Mouse (Mus musculus): ENCODE data around the gene Gm20662. TPM values are rescaled to one million over a fixed set of nuclear protein-coding genes. Genes with fewer than 3 reads are reported as not detected.

Gm20662 gene
- 0.46 and 0.54 TPM in 2 replicates for polyA plus RNA-seq (2016; fragmentation: Nextera tagmentation; extraction: Ambion mirVana)

DNA sequence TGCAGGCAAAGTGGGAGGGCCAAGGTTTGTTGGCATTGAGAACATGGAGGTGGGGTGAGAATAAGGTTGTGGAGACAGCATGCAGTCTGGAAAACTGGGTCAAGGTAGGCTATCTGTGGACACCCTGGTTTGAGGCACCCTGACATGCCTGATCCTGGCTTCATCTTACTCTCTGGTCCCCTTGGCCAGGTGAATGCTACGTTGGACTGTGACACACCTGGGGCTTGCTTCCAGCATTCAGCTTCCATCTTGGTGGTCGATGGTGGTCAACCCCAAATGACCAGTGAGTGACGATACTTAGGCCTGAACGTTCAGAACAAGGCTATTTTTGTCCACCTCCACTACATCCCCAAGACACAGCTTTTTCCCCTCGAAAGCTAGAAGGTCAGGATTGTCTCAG, at the start of gene Gm20662:
Gene Gm20662 (plus strand): TSS at position 301 of the 400 bp plus-strand sequence.
- H3K4me1 ChIP-seq (replicated peaks): no peaks in the 10 kb centered on the region

DNA sequence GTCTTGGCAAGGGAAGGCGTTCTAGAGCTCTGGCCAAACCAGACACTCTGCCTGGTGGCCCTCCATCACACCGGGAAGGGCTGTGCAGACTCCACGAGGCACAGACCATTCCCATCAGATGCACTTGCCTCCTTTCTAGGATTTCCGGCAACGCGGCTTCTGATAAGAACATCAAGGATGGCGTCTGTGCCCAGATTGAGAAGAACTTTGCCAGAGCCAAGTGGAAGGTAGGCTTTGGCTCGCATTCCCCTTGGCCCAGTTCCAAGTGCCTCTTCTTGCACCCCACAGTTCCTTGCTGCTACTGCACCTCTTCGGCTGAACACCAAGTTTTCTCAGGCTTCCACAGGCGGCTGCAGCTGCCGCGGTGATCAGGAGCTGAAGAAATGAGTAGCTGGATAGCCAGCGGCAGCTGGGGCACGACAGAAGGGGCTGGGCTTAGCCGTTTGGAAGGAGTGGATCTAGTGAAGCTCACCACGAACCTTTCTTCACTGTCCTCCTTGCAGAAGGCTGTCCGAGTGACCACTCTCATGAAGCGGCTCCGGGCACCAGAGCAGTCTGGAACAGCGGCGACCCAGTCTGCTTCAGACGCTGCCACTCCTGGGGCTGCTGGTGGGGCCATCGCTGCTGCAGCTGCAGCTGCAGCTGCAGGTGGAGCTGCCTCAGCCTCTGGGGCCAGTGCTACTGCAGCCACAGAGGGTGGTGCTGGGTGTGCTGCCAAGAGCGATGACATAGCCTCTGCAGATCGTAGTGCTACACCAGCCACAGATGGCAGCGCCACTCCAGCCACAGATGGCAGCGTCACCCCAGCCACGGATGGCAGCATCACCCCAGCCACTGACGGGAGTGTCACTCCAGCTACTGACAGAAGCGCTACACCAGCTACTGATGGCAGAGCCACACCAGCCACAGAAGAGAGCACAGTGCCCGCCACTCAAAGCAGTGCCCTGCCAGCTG, 48.6 kb upstream of the Gm20662 start:
- peaks cover 26% of the 10 kb centered on the region for H3K36me3 ChIP-seq
- H3K4me1 ChIP-seq (replicated peaks): peaks cover 22% of the 10 kb centered on the region
- WGBS: 91% methylated on average over 31 of the region's 31 CpGs
- H3K9me3 ChIP-seq: no peaks in the 10 kb centered on the region
- H3K4me3 ChIP-seq: no peak overlapping the region
- no peak for DNase-seq (ENCODE audit: low spot score)
- no peak overlapping the region for H3K27ac ChIP-seq
- H3K27me3 ChIP-seq (ENCODE audit: insufficient read depth, poor library complexity, severe bottlenecking): no peaks in the 10 kb centered on the region

More for the DNA sequence above, at the start of gene Gm20662:
- WGBS: 88% methylated on average over 5 of the region's 5 CpGs
- no peak within 1 kb of the TSS for H3K4me3 ChIP-seq
- H3K9me3 ChIP-seq: no peaks in the 10 kb centered on the region
- H3K36me3 ChIP-seq: no peaks in the 10 kb centered on the region
- no peaks in the 10 kb centered on the region for H3K27me3 ChIP-seq (ENCODE audit: insufficient read depth, poor library complexity, severe bottlenecking)
- DNase-seq (ENCODE audit: low spot score): no peak
- no peak within 1 kb of the TSS for H3K27ac ChIP-seq

GRCm38 (mm10) chr9:107949184-107949921, 46.8 kb upstream of the Gm20662 start:
- 82% methylated on average over 13 of the region's 13 CpGs for WGBS
- no peak overlapping the region for H3K27ac ChIP-seq

GRCm38 (mm10) chr9:107949922-107950235, 46.3 kb upstream of the Gm20662 start, which contains the start of gene Traip:
Gene Traip (plus strand): TSS chr9:107950136.
- Histone ChIP-seq H3K27ac (peak within 1 kb of the TSS; percentile 91), H3K9me3 (no peaks in the 10 kb centered on the region), H3K4me1 (replicated peaks) (peaks cover 23% of the 10 kb centered on the region), H3K36me3 (peaks cover 32% of the 10 kb centered on the region), H3K4me3 (peak within 1 kb of the TSS; percentile 86), H3K27me3 (ENCODE audit: insufficient read depth, poor library complexity, severe bottlenecking) (no peaks in the 10 kb centered on the region)
- DNase-seq (ENCODE audit: low spot score): no peak
- WGBS: 90% methylated on average over 10 of the region's 10 CpGs

More at GRCm38 (mm10) chr9:107949184-107949921, 46.8 kb upstream of the Gm20662 start:
- Histone ChIP-seq H3K9me3 (no peaks in the 10 kb centered on the region), H3K4me3 (no peak overlapping the region), H3K36me3 (peaks cover 32% of the 10 kb centered on the region), H3K27me3 (ENCODE audit: insufficient read depth, poor library complexity, severe bottlenecking) (no peaks in the 10 kb centered on the region), H3K4me1 (replicated peaks) (peaks cover 23% of the 10 kb centered on the region)
- no peak for DNase-seq (ENCODE audit: low spot score)

DNA sequence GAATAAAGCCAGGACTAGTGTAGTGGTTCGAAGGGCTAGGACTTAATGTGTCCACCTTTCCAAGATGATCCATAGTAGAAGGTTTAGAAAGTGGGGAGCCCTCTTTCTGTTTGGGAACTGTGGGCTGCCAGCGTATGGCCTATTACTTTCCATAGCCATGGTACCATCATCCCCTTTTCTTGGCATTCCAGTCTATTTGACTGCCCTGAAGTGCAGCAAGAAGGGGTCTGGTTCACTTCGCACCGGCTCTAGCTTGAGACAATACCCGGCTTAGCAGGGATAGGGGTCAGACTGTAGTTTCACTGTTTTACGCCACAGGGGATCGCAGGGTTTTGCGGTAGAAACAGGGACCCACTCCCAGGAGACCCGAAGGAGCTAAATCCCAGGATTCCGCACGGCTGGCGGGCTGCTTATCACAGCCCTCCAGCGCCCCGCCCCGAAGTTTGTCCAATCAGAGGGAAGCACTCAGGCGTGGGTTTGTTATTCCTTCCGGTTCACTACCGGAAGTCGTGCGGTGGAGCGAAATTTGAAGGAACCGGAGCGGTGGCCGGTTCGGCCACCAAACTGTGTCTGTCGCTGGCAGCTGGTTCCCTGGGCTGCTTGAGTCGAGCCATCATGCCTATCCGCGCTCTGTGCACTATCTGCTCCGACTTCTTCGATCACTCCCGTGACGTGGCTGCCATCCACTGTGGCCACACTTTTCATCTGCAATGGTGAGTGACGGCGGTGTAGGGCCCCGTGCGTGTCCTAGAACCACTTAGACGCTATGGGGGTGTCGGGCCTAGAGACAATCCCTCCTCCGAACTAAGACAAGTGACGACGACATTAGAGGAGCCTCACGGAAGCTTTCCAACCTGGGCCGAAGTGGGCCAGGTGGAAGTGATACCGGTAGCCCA, 45.4 kb upstream of the Gm20662 start:
- no peaks in the 10 kb centered on the region for H3K9me3 ChIP-seq
- H3K4me1 ChIP-seq (replicated peaks): peaks cover 26% of the 10 kb centered on the region
- H3K4me3 ChIP-seq: peak overlapping the region; percentile 86
- no peaks in the 10 kb centered on the region for H3K27me3 ChIP-seq (ENCODE audit: insufficient read depth, poor library complexity, severe bottlenecking)
- WGBS: 13% methylated on average over 45 of the region's 45 CpGs
- peak overlapping the region; percentile 91 for H3K27ac ChIP-seq
- H3K36me3 ChIP-seq: peaks cover 36% of the 10 kb centered on the region
- DNase-seq (ENCODE audit: low spot score): peak; percentile 93

DNA sequence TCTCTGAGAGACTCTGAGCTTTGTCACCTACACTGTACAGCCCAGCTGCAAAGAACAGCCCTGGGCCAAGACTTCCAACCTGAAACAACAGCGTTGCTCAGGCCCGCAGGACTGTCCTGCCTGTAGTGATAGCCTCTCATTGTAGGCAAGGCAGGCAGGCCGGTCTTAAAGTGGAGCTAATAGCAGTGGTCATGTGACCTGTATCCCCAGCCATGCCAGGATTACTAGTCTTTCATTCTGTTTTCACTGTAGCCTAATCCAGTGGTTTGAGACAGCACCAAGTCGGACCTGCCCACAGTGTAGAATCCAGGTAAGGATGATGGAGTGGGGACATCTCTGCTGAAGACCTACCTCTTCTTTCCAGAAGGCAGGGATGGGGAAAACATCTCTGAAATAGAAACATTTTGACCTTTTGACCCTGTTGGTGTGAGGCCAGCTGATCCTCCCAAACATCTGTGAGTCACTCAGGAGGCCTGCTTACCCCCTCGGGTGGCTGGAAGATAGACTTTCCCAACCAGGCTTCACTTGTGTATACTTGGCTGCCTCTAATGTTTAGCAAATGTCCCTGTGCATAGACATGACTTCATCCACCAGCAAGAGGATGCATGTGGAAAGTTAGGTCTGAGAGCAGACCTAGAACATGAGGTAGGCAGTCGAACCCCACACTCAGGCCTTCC, 40.4 kb upstream of the Gm20662 start:
- Histone ChIP-seq H3K27me3 (ENCODE audit: insufficient read depth, poor library complexity, severe bottlenecking) (no peaks in the 10 kb centered on the region), H3K36me3 (peaks cover 61% of the 10 kb centered on the region), H3K4me3 (no peak overlapping the region), H3K4me1 (replicated peaks) (peaks cover 38% of the 10 kb centered on the region), H3K9me3 (no peaks in the 10 kb centered on the region), H3K27ac (no peak overlapping the region)
- WGBS: 84% methylated on average over 6 of the region's 6 CpGs
- DNase-seq (ENCODE audit: low spot score): no peak

DNA sequence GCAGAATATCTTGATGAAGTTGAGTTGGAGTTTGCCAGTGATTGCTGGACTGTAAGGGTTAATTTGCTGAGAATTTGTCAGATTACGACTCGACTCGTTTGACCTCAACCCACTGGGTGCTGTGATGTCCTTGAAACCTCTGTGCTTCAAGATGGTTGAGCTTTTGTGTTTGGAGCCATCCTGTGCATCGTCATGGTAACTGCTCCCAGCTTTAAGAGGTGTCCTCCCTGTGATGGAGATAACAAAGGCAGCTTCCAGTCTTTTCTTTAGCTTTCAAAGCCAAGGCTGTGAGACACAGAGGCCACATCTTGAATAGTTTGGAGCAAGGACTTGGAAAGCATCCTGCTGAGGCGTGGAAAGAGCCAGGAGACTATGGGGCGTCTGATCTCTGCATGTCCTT, 39.0 kb upstream of the Gm20662 start:
- H3K9me3 ChIP-seq: no peaks in the 10 kb centered on the region
- peaks cover 75% of the 10 kb centered on the region for H3K36me3 ChIP-seq
- DNase-seq (ENCODE audit: low spot score): no peak
- H3K27me3 ChIP-seq (ENCODE audit: insufficient read depth, poor library complexity, severe bottlenecking): no peaks in the 10 kb centered on the region
- peaks cover 38% of the 10 kb centered on the region for H3K4me1 ChIP-seq (replicated peaks)
- 43% methylated on average over 6 of the region's 6 CpGs for WGBS
- peak overlapping the region; percentile 30; the same call in 1 of the 2 replicates for H3K27ac ChIP-seq
- no peak overlapping the region for H3K4me3 ChIP-seq

- peaks cover 97% of the 10 kb centered on the region for H3K36me3 ChIP-seq
- no peak for DNase-seq (ENCODE audit: low spot score)
- peaks cover 35% of the 10 kb centered on the region for H3K4me1 ChIP-seq (replicated peaks)
- H3K27me3 ChIP-seq (ENCODE audit: insufficient read depth, poor library complexity, severe bottlenecking): no peaks in the 10 kb centered on the region
- no peak overlapping the region for H3K4me3 ChIP-seq
- 74% methylated on average over 6 of the region's 6 CpGs for WGBS
- no peak overlapping the region for H3K27ac ChIP-seq
- H3K9me3 ChIP-seq: no peaks in the 10 kb centered on the region
Observed at GRCm38 (mm10) chr9:107959896-107960295, 36.3 kb upstream of the Gm20662 start.

GRCm38 (mm10) chr9:107960928-107961327, 35.2 kb upstream of the Gm20662 start:
- Histone ChIP-seq H3K4me3 (no peak overlapping the region), H3K27me3 (ENCODE audit: insufficient read depth, poor library complexity, severe bottlenecking) (no peaks in the 10 kb centered on the region), H3K4me1 (replicated peaks) (peaks cover 30% of the 10 kb centered on the region), H3K9me3 (no peaks in the 10 kb centered on the region), H3K36me3 (peaks cover 100% of the 10 kb centered on the region), H3K27ac (no peak overlapping the region)
- 82% methylated on average over 4 of the region's 4 CpGs for WGBS
- no peak for DNase-seq (ENCODE audit: low spot score)

DNA sequence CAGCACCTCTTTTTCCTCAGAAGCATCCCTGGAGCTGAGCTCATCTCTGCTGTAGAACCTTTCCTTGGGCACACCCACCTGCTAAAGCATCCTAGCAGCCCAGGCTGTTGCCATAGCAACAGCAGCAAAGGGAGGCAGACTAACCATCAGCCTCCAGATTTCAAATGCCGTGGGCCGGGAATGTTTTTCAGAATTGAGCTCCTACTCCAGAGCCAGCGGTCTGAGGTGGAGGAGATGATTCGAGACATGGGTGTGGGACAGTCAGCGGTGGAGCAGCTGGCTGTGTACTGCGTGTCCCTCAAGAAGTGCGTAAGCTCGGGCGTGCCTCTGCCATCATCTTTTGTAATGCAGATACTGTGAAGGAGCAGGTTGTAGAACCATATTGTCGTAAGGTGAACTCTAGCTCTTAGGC, 34.8 kb upstream of the Gm20662 start:
- no peak for DNase-seq (ENCODE audit: low spot score)
- Histone ChIP-seq H3K4me1 (replicated peaks) (peaks cover 29% of the 10 kb centered on the region), H3K27me3 (ENCODE audit: insufficient read depth, poor library complexity, severe bottlenecking) (no peaks in the 10 kb centered on the region), H3K36me3 (peaks cover 100% of the 10 kb centered on the region), H3K4me3 (no peak overlapping the region), H3K27ac (no peak overlapping the region), H3K9me3 (no peaks in the 10 kb centered on the region)
- 81% methylated on average over 10 of the region's 10 CpGs for WGBS

DNA sequence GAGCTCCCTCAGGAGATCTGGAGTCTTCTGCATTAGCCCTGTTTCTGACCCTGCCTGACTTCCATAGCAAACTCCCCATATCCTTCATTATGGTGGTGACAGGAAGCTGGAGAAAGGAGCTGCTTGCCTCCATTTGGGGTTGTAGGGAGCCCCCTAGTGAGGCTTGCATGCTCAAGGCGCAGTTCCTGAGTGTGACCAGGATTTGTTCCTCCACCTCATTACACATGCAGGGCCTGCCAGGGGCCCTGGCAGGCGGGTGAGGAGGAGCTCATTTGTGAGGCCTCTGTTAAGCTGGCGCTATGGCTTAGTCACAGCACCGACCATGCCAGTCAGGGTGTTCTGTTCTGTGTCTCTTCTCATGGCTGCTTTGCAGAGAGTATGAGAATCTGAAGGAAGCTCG, 34.3 kb upstream of the Gm20662 start:
- WGBS: 62% methylated on average over 5 of the region's 5 CpGs
- H3K4me3 ChIP-seq: no peak overlapping the region

GRCm38 (mm10) chr9:107962916-107963315, 33.2 kb upstream of the Gm20662 start:
- DNase-seq (ENCODE audit: low spot score): no peak
- Histone ChIP-seq H3K27me3 (ENCODE audit: insufficient read depth, poor library complexity, severe bottlenecking) (no peaks in the 10 kb centered on the region), H3K27ac (no peak overlapping the region), H3K4me3 (no peak overlapping the region), H3K9me3 (no peaks in the 10 kb centered on the region), H3K36me3 (peaks cover 98% of the 10 kb centered on the region), H3K4me1 (replicated peaks) (peaks cover 16% of the 10 kb centered on the region)
- 87% methylated on average over 9 of the region's 9 CpGs for WGBS

More for the DNA sequence above, 34.3 kb upstream of the Gm20662 start:
- Histone ChIP-seq H3K9me3 (no peaks in the 10 kb centered on the region), H3K36me3 (peaks cover 100% of the 10 kb centered on the region), H3K27me3 (ENCODE audit: insufficient read depth, poor library complexity, severe bottlenecking) (no peaks in the 10 kb centered on the region), H3K27ac (no peak overlapping the region), H3K4me1 (replicated peaks) (peaks cover 25% of the 10 kb centered on the region)
- no peak for DNase-seq (ENCODE audit: low spot score)

Data from hindbrain, embryonic 10.5 days (tissue).